Mouse (Mus musculus): ENCODE measurements at regions not wholly inside any gene's neighbourhood (a gene's known extent, or its start where the extent isn't known, plus 50 kb on each side); places are given as distances from the start of the nearest gene placed in this dataset.

GRCm38 (mm10) chr11:111828455-111828854 is 762.5 kb downstream of the Kcnj2 start:
- no peak for DNase-seq (ENCODE audit: low read depth, low spot score)

DNA sequence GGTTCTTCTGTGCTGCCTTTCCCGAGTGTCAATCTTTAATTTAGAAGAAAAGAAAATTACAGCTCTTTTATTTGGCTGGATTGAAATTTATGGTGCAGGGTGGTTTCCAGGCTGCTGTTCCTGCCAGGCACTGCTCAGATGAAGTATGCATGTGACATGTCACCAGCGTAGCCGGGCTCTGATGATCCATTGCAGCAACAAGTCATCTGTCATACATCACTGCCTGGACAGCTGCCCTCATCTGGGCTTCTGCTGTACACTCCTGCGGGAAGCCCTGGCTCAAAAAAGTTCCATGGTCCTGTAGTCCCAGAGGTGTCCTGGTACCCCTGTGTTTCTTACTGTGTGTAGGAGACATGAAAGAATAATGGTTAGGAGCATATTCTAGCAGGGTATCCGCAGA is 773.0 kb downstream of the Kcnj2 start:
- no peak for DNase-seq (ENCODE audit: low read depth, low spot score)

- DNase-seq (ENCODE audit: low read depth, low spot score), result no peak
Observed at GRCm38 (mm10) chr11:111843728-111844258, 777.8 kb downstream of the Kcnj2 start.

GRCm38 (mm10) chr11:111844382-111845027 is 778.5 kb downstream of the Kcnj2 start:
- no peak for DNase-seq (ENCODE audit: low read depth, low spot score)

- no peak for DNase-seq (ENCODE audit: low read depth, low spot score)
Observed at GRCm38 (mm10) chr11:111857288-111857687, 791.3 kb downstream of the Kcnj2 start.

- DNase-seq (ENCODE audit: low read depth, low spot score), result no peak
Observed at GRCm38 (mm10) chr11:111858111-111858510, 792.1 kb downstream of the Kcnj2 start.

DNA sequence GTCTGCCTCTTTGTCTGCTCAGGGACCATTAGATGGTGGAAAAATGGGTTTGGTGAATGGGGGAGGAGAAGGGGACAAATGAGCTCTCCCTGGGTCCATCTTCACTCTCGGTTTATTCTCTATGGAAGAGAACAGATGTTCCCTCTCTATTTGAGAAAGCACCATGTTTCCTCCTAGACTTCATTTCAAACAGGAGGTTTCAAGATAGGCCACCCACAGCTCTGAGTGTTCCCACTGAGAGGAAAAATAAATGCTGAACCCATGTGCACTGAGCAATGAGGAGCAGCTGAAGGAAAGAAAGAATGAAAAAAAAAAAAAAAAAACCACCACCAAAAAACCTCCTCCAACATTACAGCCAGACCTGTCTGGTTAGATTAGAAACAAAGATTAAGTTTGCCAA is 799.2 kb downstream of the Kcnj2 start:
- no peak for DNase-seq (ENCODE audit: low read depth, low spot score)

DNA sequence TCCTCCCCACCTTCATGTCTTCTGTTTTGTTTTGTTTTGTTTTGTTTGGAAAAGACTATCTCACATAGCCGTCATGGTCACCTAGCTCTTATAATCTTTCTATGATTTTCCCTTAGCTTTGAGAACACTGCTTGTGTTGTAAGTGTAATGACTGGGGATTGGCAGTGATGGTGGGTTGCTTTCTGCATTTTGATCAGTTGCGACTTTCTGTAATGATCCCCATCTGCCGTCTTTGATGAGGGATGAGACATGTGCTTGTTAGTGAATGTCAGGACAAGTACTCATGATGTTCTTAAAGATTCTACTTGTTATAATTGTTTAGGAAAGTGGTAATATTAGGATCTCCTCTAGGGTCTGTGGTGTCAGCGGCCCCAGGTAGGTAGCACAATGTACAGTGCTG is 809.4 kb downstream of the Kcnj2 start:
- DNase-seq (ENCODE audit: low read depth, low spot score), result no peak

DNA sequence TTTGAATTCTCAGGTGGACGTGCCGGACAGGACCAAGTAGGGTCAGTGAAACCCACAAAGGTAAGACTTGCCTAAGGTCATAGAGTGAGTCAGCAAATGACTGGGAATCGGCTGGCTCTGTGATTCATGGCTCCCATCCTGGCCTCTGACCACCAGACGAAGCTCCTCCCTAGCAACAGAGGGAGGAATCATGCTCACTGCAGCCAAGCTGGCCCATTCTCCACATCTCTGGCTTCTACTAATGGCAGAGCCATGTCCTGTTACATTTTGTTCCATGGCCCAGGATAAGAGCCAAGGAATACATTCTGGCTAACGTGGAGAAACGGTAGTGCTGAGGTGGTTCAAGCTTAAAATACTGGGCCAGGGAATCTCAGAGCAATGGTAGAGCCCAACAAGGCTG is 814.2 kb downstream of the Kcnj2 start:
- DNase-seq (ENCODE audit: low read depth, low spot score), result no peak

- DNase-seq (ENCODE audit: low read depth, low spot score), result no peak
Observed at GRCm38 (mm10) chr11:111890026-111890425, 824.1 kb downstream of the Kcnj2 start.

- no peak for DNase-seq (ENCODE audit: low read depth, low spot score)
Observed at GRCm38 (mm10) chr11:111893861-111894260, 827.9 kb downstream of the Kcnj2 start.

- DNase-seq (ENCODE audit: low read depth, low spot score), result no peak
Observed at GRCm38 (mm10) chr11:111895221-111896200, 829.5 kb downstream of the Kcnj2 start.

DNA sequence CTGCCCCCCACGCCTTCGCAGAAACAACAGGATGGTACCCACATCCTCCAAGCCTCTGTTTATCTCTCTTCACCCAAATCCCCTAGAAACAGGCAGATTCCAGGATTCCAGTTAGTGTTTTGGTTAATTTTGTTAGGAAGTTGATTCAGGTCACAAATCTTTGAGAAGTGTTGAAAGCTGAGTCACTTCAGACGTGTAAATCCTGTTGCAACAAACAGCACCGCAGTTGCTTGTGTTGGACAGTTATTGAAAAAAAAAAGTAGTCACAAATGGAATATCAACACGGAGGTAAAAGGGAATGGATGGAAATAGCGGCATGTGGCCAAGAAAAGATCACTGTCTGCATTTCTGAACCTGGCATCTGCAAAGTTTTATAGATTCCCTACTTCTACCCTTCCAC is 831.0 kb downstream of the Kcnj2 start:
- DNase-seq (ENCODE audit: low read depth, low spot score), result no peak

GRCm38 (mm10) chr11:111904086-111904485 is 838.1 kb downstream of the Kcnj2 start:
- DNase-seq (ENCODE audit: low read depth, low spot score), result no peak

DNA sequence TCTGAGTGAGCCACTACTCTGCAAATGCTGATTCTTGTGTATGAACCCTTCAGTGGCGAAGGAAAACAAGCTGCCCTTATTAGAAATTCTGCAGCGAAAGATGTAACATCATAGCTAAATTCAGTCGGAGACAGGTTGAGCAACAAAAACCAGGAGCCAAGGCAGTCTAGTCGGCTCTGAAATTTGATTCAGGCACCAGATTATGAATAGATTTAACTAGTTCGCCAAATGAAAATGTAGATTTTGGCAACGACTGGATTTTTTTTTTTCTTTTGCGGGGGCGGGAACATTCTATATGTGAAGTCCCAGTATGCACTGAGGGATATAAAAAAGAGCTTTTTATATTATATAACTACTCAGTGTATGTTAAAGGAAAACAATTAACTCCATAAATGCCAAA is 847.9 kb downstream of the Kcnj2 start:
- no peak for DNase-seq (ENCODE audit: low read depth, low spot score)

- no peak for DNase-seq (ENCODE audit: low read depth, low spot score)
Observed at GRCm38 (mm10) chr11:111926336-111926735, 855.7 kb upstream of the Sox9 start.

DNA sequence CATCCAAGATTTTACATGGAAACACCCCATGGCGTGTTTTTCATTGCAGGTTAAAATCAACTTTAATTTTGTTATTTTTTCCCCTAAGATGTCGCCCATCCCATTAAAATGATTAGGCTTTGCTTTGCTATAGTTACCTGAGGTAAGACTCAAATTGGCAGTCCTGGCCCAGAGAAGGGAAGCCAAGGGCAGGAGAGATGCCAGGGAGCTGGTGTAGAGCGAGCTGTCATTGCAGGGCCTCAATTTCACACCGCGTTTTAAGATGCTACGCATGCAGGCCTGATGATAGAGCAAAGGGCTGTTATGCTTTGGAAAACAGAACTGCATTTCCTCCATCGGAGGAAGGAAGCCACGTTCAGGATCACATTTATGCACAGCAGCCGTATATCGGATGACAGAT is 852.7 kb upstream of the Sox9 start:
- DNase-seq (ENCODE audit: low read depth, low spot score), result no peak

DNA sequence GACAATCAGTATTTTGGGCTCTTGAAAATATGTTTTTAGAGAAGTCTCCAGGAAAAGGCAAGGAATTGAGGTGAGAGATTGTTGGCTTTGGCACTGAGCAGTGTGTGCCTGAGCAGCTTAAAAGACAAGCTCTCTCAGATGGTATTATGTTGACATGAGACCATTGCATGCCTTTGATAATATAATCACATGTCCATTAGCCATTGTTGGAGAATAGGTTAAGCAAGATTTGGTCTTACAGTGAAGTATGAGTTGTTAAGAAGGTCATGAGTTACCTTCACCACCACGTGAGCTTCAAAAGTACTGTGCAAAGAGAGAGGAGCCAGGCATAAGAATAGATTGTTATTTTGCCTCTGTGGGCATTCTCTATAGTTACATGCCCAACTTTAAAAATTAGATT is 850.0 kb upstream of the Sox9 start:
- no peak for DNase-seq (ENCODE audit: low read depth, low spot score)

- peak; percentile 18 for DNase-seq (ENCODE audit: low read depth, low spot score)
Observed at GRCm38 (mm10) chr11:111944282-111944681, 837.7 kb upstream of the Sox9 start.

DNA sequence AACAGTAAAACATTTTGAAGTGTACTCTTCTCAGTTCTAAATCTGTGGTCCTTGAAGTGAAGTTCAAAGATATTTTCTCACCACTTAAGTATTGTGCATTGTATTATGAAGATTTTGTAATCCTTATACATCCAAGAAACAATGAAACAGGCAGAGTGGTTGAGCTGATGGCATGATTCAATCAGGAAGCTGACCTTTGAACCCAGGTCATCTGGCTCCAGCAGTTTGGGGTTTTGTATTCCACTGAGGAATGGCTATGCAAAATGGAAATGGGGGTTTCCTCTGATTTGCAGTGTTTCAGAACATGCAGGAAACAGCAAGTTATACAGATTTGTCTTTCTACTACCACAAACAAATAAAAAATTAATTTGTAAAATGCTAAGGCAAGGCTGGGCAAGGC is 836.2 kb upstream of the Sox9 start:
- no peak for DNase-seq (ENCODE audit: low read depth, low spot score)

GRCm38 (mm10) chr11:111947671-111948070 is 834.4 kb upstream of the Sox9 start:
- no peak for DNase-seq (ENCODE audit: low read depth, low spot score)

DNA sequence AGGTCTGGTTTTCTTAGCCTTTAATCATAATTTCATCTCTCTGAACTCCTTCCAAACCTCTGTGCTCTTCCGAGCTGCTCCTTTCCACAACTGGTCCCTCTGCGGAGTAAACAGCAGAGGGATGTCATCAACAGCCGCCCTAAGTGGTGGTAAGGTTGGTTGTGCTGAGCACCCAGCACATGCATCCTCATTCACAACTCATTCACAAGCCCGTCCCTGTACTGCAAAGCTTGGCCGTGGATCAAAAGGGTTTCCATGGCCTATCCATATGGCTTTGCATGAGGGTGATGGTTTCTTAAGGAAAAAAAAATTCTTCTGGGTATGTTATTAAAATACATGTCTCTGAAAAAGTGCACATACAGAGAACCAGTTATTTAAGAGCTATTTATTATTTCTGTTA is 828.6 kb upstream of the Sox9 start:
- DNase-seq (ENCODE audit: low read depth, low spot score), result no peak

Measured in brain, embryonic 18.5 days (tissue).